Mouse (Mus musculus) forebrain, postnatal 0 days (tissue): Measurements from ENCODE around the gene Grin2d. TPM values are rescaled to one million over a fixed set of nuclear protein-coding genes. Genes with fewer than 3 reads are reported as not detected.

ENCODE experiments used
- ATAC-seq: fragments of 200-750 bp; cut with Nextera tagmentation; 2 replicates; pipeline ENCODE4 v1.8.0; 2017; ENCODE audit warnings: mild to moderate bottlenecking, moderate library complexity
- DNase-seq: peaks from one replicate; pipeline ENCODE4 v3.0.0-alpha.2; 2015
- H3K27ac ChIP-seq: fragments of 300-500 bp; sonication (generic); 2 replicates; pipeline ENCODE4 v1.5.1; 2014; ENCODE audit warnings: low read depth, mild to moderate bottlenecking, antibody characterized with exemption, low read length, moderate library complexity, mixed read lengths
- H3K27me3 ChIP-seq: fragments of 300-500 bp; sonication (generic); 2 replicates; pipeline ENCODE4 v1.6.1; 2014; ENCODE audit warnings: mild to moderate bottlenecking, low read length, mixed read lengths; ENCODE audit not compliant: insufficient read depth
- H3K36me3 ChIP-seq: fragments of 300-500 bp; sonication (generic); 2 replicates; pipeline ENCODE4 v1.6.1; 2014; ENCODE audit warnings: mild to moderate bottlenecking, moderate library complexity; ENCODE audit not compliant: insufficient read depth
- H3K4me1 ChIP-seq: fragments of 300-500 bp; sonication (generic); 2 replicates; pipeline ENCODE4 v1.6.1; 2014; ENCODE audit warnings: antibody characterized with exemption; ENCODE audit not compliant: insufficient read depth
- H3K4me2 ChIP-seq: fragments of 300-500 bp; sonication (generic); 2 replicates; pipeline ENCODE4 v1.6.1; 2014; ENCODE audit warnings: low read depth, mild to moderate bottlenecking, moderate library complexity
- H3K4me3 ChIP-seq: fragments of 300-500 bp; sonication (generic); 2 replicates; pipeline ENCODE4 v1.5.1; 2014; ENCODE audit warnings: low read depth, low read length, mixed read lengths
- H3K9ac ChIP-seq: fragments of 300-500 bp; sonication (generic); 2 replicates; pipeline ENCODE4 v1.6.1; 2014; ENCODE audit warnings: mild to moderate bottlenecking
- H3K9me3 ChIP-seq: fragments of 300-500 bp; sonication (generic); 2 replicates; pipeline ENCODE4 v1.6.1; 2016; ENCODE audit warnings: low read length
- CTCF ChIP-seq: sonication (generic); IDR thresholded peaks from 2 replicates; pipeline ENCODE4 v1.5.1; 2016; ENCODE audit warnings: antibody characterized with exemption, control low read depth, low read depth
- WGBS: fragments of 180-500 bp; shearing (Covaris S2); extraction: QIAGEN DNeasy Blood & Tissue Kit; methylation state at CpG from one replicate; pipeline ENCODE4 v1.1.7; 2014; 5-methylcytosine and 5-hydroxymethylcytosine counted together
- polyA plus RNA-seq: library from polyadenylated mRNA; unstranded; fragments of >200 nt; fragmentation: Nextera tagmentation; extraction: Ambion mirVana; gene quantifications from 2 replicates; pipeline ENCODE4 v1.2.1, GENCODE M21; 2015
- total RNA-seq: library from RNA; depleted of rRNA; stranded (reverse); fragments of >200 nt; gene quantifications from 2 replicates; pipeline ENCODE4 v1.2.3, GENCODE M21; 2014

The Grin2d gene
- total and polyA plus RNA-seq, 2 experiments from 2014 or later, result 3.4 to 12.9 TPM

DNA sequence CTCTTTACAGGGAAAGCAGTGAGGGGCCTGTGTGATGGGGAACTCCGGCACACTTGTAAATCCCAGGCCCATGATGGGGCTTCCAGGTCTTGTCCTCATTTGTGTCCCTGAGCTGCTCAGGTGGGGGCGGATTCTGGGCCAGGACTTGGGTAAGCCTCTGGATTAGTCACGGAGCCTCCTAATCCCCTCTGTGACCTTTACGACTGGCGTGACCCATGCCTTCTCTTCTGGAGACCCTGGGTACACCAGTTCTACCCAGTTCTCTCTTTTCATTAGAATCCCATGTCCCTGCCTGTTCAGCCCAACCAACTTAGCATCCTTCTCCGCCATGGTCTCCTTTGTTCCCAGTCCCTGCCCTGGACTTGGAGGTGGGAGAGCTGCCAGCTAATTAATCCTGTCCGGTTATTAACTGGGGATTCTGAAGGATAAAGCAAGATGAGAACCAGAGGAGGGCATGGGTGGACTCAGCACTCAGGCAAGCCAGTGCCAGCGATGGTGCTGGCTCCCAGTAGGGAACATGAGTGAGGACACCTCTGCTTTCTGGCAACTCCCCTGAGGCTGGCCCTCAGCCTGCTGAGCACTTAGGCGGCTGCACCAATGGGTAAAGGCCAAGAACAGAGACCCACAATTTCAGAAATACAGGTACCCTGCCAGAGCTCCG lies 62.7 kb downstream of the Grin2d start:
- WGBS, result 17% methylated on average over 10 of the region's 10 CpGs
- Histone ChIP-seq H3K36me3 (peaks cover 25% of the 10 kb centered on the region), H3K27me3 (no peaks in the 10 kb centered on the region), H3K9me3 (no peaks in the 10 kb centered on the region), H3K27ac (peak overlapping the region; percentile 64; the same call in 1 of the 2 replicates), H3K9ac (peak overlapping the region; percentile 37; the same call in 1 of the 2 replicates), H3K4me2 (peak overlapping the region; percentile 59), H3K4me3 (no peak overlapping the region), H3K4me1 (peaks cover 14% of the 10 kb centered on the region)
- no peak for TF ChIP-seq CTCF
- ATAC-seq (no peak), DNase-seq (no peak)

DNA sequence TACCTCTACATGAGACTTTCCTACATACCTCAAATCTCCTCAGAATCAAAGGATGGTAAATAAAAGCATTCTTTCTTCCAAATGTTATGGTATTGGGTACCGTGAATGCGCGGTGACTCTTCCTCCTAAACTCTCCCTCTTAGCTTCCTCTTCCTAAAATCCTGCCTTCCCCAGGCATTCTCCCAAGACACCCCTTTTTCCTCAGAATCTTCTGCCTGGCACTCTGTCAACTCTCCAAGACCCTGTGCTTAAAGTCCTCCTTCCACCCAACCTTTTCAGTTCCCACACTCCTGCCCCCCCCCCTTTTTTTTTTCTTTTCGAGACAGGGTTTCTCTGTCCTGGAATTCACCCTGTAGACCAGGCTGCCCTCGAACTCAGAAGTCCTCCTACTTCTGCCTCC lies 63.3 kb downstream of the Grin2d start:
- TF ChIP-seq CTCF, result no peak
- WGBS, result 1% methylated on average over 5 of the region's 5 CpGs
- no peak for DNase-seq
- Histone ChIP-seq H3K4me3 (peak overlapping the region; percentile 39), H3K36me3 (peaks cover 31% of the 10 kb centered on the region), H3K27me3 (no peaks in the 10 kb centered on the region), H3K9ac (peak overlapping the region; percentile 37), H3K27ac (peak overlapping the region; percentile 67), H3K4me1 (peaks cover 14% of the 10 kb centered on the region), H3K4me2 (peak overlapping the region; percentile 59), H3K9me3 (no peaks in the 10 kb centered on the region)
- no peak for ATAC-seq

DNA sequence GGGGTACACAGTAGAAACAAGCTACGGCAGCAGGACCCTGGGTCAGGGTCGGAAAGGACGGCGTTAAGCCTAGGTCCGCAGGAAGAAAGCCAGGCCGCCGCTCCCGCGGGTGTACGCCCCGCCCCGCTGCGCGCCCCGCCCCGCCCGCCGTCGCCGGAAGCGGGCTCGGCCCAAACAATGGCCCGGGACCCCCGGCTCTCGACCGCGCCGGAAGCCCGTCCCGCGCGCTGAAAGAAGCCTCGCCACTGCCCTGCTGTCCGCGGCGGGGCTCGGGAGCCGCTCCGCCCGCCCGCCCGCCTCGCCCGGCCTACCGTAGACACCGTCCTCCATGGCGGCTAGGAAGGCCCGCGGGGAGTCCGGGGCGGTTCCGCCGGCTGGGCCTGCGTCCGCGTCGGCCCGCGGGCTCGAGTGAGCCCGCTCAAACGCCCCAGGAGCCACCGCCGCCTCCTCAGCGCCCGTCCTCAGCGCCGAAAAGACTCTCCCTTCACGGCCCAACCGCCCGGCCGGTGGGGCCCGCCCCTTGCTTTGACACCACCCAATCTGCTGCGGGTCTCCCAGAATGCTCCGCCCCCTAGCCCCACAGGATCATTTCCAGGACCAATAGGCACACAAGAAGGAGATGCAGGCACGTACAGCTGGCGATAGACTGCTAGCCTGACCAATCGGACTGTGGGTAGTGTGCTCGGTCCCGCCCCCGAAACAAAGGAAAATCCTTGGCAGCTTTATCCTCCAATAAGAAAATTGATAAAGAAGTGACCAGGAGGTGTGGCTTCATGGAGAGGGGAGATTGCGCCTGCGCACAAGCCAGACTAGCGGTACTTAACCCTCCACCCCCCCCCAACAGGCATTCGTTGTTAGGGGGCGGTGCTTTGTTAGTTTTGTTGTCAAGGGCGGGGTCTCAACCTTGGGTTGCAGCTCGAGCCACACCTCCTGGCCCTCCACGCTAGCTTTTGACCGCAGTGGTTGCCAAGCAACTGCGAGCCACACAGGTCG lies 64.1 kb downstream of the Grin2d start, which contains the start of gene Cyth2:
Gene Cyth2, minus strand, starts transcription at position 795 of the 993 bp plus-strand sequence.
- H3K9ac ChIP-seq, result peak within 1 kb of the TSS; percentile 100
- peak within 1 kb of the TSS; percentile 100 for H3K4me3 ChIP-seq
- DNase-seq, result peak; percentile 100
- no peaks in the 10 kb centered on the region for H3K27me3 ChIP-seq
- WGBS, result 3% methylated on average over 78 of the region's 92 CpGs
- peaks cover 39% of the 10 kb centered on the region for H3K36me3 ChIP-seq
- H3K4me2 ChIP-seq, result peak within 1 kb of the TSS; percentile 84
- peak within 1 kb of the TSS; percentile 100 for H3K27ac ChIP-seq
- ATAC-seq, result peak; percentile 98
- H3K4me1 ChIP-seq, result peaks cover 14% of the 10 kb centered on the region
- TF ChIP-seq CTCF, result no peak
- no peaks in the 10 kb centered on the region for H3K9me3 ChIP-seq

DNA sequence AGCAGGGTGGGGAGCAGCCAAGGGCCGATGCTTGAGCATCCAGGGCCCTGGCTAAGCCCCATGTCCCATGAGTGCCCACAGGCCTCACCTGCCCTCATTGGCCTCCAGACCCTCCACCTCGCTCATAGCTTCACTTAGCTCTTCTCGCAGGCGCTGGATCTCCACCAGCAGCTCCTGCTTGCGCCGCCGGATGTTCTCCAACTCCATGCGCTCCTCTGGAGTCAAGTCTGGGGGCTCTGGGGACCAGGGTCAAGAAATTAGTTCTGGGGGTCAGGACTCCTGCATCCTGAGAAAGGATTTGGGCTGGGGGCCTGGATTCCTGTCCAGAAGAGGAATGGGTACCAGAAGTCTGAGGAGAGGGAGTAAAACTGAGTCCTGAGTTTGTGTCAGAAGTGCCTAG lies 65.3 kb downstream of the Grin2d start:
- peaks cover 50% of the 10 kb centered on the region for H3K36me3 ChIP-seq
- H3K4me1 ChIP-seq, result peaks cover 14% of the 10 kb centered on the region
- no peaks in the 10 kb centered on the region for H3K27me3 ChIP-seq
- no peak overlapping the region; the same call in 1 of the 2 replicates for H3K27ac ChIP-seq
- peak overlapping the region; percentile 100 for H3K9ac ChIP-seq
- H3K4me3 ChIP-seq, result peak overlapping the region; percentile 100
- TF ChIP-seq CTCF, result no peak
- WGBS, result 87% methylated on average over 8 of the region's 8 CpGs
- H3K4me2 ChIP-seq, result peak overlapping the region; percentile 84
- DNase-seq (no peak), ATAC-seq (no peak)
- no peaks in the 10 kb centered on the region for H3K9me3 ChIP-seq

DNA sequence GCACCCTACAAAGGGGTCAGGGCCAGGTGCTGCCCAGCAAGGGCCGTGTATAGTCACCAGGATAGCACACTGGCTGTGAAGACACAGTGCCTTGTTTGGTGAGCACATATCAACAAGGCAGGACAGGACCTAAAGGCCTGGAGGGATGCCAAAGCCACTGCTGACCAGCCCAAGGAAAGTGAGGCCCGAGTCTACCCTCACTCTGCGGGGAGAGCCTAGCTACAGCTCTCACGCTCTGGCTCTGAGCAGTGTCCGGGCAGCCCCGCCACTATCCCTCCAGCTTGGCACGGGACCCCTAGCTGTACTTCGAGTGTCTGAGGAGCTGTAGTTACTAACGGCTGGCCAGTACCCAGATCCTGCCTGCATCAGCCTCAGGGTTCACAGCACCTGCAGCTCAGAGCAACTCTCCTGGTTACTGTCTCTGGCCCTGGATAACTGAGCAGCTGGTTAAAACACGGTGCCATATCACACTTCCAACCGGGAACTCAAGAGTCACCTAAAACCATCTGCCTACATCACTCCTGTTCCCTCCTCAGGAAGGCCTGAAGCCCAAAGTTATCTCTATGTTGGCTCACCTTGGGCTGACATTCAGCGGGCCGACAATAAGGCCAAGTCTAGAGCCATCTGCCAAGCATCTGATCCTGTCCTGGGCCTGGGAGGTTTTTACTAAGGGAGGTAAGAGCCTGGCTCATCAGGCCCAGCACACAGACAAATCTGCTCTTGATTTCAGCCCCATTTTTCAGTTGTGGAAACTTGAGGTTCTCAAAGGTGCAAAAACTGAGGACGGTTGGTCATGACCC lies 68.7 kb downstream of the Grin2d start:
- H3K36me3 ChIP-seq, result peaks cover 77% of the 10 kb centered on the region
- no peak for TF ChIP-seq CTCF

DNA sequence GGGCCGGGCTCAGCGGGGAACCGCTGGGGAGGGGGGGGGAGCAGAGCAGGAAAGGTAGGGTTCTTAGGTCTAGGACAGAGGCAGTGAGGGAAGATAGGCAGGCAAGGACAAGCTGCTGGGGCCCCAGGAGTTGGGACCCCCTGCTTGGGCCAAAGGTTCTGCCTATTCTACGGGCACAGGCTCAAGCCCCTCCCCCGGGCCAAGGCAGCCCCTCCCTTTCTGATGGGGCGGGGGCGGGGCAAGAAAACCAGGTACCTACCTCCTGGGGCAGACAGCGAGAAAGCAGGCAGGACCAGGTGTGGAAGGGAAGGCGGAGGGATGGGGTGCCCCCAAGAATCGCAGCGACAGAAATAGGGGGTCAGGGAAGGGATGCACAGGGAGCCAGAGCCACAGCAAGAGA lies 69.7 kb downstream of the Grin2d start:
- H3K36me3 ChIP-seq, result peaks cover 87% of the 10 kb centered on the region
- WGBS, result 39% methylated on average over 11 of the region's 11 CpGs
- no peaks in the 10 kb centered on the region for H3K27me3 ChIP-seq
- no peak for TF ChIP-seq CTCF
- ATAC-seq (no peak), DNase-seq (no peak)
- no peak overlapping the region for H3K4me2 ChIP-seq
- H3K27ac ChIP-seq, result peak overlapping the region; percentile 29; the same call in 1 of the 2 replicates
- H3K4me1 ChIP-seq, result peaks cover 4% of the 10 kb centered on the region; the same call in 1 of the 2 replicates
- H3K4me3 ChIP-seq, result no peak overlapping the region
- H3K9ac ChIP-seq, result no peak overlapping the region
- no peaks in the 10 kb centered on the region for H3K9me3 ChIP-seq

More for the DNA sequence above, 68.7 kb downstream of the Grin2d start:
- H3K4me3 ChIP-seq, result no peak overlapping the region
- H3K27me3 ChIP-seq, result no peaks in the 10 kb centered on the region
- H3K4me1 ChIP-seq, result peaks cover 4% of the 10 kb centered on the region; the same call in 1 of the 2 replicates
- WGBS, result 78% methylated on average over 14 of the region's 14 CpGs
- H3K4me2 ChIP-seq, result no peak overlapping the region
- DNase-seq (no peak), ATAC-seq (no peak)
- no peak overlapping the region for H3K27ac ChIP-seq
- H3K9ac ChIP-seq, result no peak overlapping the region
- H3K9me3 ChIP-seq, result no peaks in the 10 kb centered on the region
